In genomic region chr5:139581308-139581868, GRCm38 (mm10) we compare ENCODE assay signal across 12 mouse cellular contexts. TPM values are rescaled to one million over a fixed set of nuclear protein-coding genes. Genes with fewer than 3 reads are reported as not detected.
DNase-seq lines count a peak whose midpoint lies in the region; ATAC-seq and TF ChIP-seq lines count a peak whose summit lies in the region.
"Had no signal": no experiment of that assay in that cellular context is flagged by ENCODE, and none has a peak within 500 bp of the region (broad histone marks: within the 10 kb centered on the region; RNA-seq: fewer than 3 reads in every experiment).

No protein-coding gene starts in this region.

- DNase-seq in kidney, postnatal 4 days, result peak; percentile 64 to 77
- DNase-seq in kidney, adult 18-20 months, result no peak
- DNase-seq in forebrain, embryonic 11.5 days (ENCODE audit: low spot score), result peak; percentile 72
- DNase-seq in hindbrain, postnatal 0 days (ENCODE audit: low spot score), result peak; percentile 33
- no peak for DNase-seq in urinary bladder, postnatal 4 days (ENCODE audit: low spot score in 2 of 2)
- DNase-seq in lung, adult 18-20 months, result no peak
- DNase-seq in gastrocnemius, postnatal 25 days, result no peak
- DNase-seq: heart, adult 18-20 months had no signal

- no peaks in the 10 kb centered on the region for H3K36me3 ChIP-seq in forebrain, embryonic 11.5 days (ENCODE audit: control insufficient read depth, insufficient read depth, low read length)
- H3K36me3 ChIP-seq in hindbrain, postnatal 0 days (ENCODE audit: insufficient read depth, low read length), result no peaks in the 10 kb centered on the region
- no peaks in the 10 kb centered on the region for H3K36me3 ChIP-seq in neural tube, embryonic 15.5 days
- H3K36me3 ChIP-seq: stomach, embryonic 15.5 days had no signal

- no peak overlapping the region for H3K27ac ChIP-seq in forebrain, embryonic 11.5 days (ENCODE audit: low read depth, low read length)
- H3K27ac ChIP-seq in hindbrain, postnatal 0 days, result no peak overlapping the region
- H3K27ac ChIP-seq in neural tube, embryonic 15.5 days (replicated peaks), result no peak overlapping the region
- H3K27ac ChIP-seq: stomach, embryonic 15.5 days had no signal

- peak; percentile 22 for ATAC-seq in forebrain, embryonic 11.5 days (replicated peaks; ENCODE audit: low FRiP score)
- peak; percentile 43; the same call in 1 of the 2 replicates for ATAC-seq in hindbrain, postnatal 0 days
- ATAC-seq in neural tube, embryonic 15.5 days (ENCODE audit: low FRiP score), result no peak

- H3K4me1 ChIP-seq in forebrain, embryonic 11.5 days (replicated peaks; ENCODE audit: control insufficient read depth, insufficient read depth, low read length), result peaks cover 11% of the 10 kb centered on the region; the same call in 1 of the 2 replicates
- H3K4me1 ChIP-seq in hindbrain, postnatal 0 days (ENCODE audit: insufficient read depth, low read length), result 0 out of 2 replicates have a peak, but pooled peaks cover 6% of the 10 kb centered on the region
- peaks cover 33% of the 10 kb centered on the region for H3K4me1 ChIP-seq in neural tube, embryonic 15.5 days
- H3K4me1 ChIP-seq: stomach, embryonic 15.5 days had no signal

- H3K4me3 ChIP-seq in forebrain, embryonic 11.5 days (ENCODE audit: low read depth, low read length), result no peak overlapping the region
- no peak overlapping the region for H3K4me3 ChIP-seq in hindbrain, postnatal 0 days (ENCODE audit: low read length)
- H3K4me3 ChIP-seq in neural tube, embryonic 15.5 days (replicated peaks), result no peak overlapping the region
- H3K4me3 ChIP-seq: stomach, embryonic 15.5 days had no signal

- H3K27me3 ChIP-seq in forebrain, embryonic 11.5 days (ENCODE audit: control insufficient read depth, insufficient read depth, low read length), result peaks cover 55% of the 10 kb centered on the region
- H3K27me3 ChIP-seq in hindbrain, postnatal 0 days (ENCODE audit: insufficient read depth, low read length), result peaks cover 9% of the 10 kb centered on the region
- H3K27me3 ChIP-seq in neural tube, embryonic 15.5 days (replicated peaks), result peaks cover 54% of the 10 kb centered on the region

- WGBS in forebrain, embryonic 11.5 days, result 3% methylated on average over 10 of the region's 10 CpGs
- 6% methylated on average over 10 of the region's 10 CpGs for WGBS in hindbrain, postnatal 0 days
- WGBS in neural tube, embryonic 15.5 days, result 6% methylated on average over 10 of the region's 10 CpGs

- 0 out of 2 replicates have a peak overlapping the region, but pooled peaks have one; percentile 11 for H3K4me2 ChIP-seq in forebrain, embryonic 11.5 days (ENCODE audit: low read depth, low read length, severe bottlenecking)
- H3K4me2 ChIP-seq in hindbrain, postnatal 0 days (ENCODE audit: low read depth, low read length), result no peak overlapping the region
- peak overlapping the region; percentile 25 for H3K4me2 ChIP-seq in neural tube, embryonic 15.5 days
- H3K4me2 ChIP-seq: liver, embryonic 11.5 days; stomach, embryonic 15.5 days had no signal

- no peak overlapping the region; the same call in 1 of the 2 replicates for H3K9ac ChIP-seq in forebrain, embryonic 11.5 days (ENCODE audit: low read length)
- no peak overlapping the region for H3K9ac ChIP-seq in hindbrain, postnatal 0 days (replicated peaks; ENCODE audit: low read length)
- no peak overlapping the region for H3K9ac ChIP-seq in neural tube, embryonic 15.5 days (replicated peaks)
- H3K9ac ChIP-seq: stomach, embryonic 15.5 days had no signal

- H3K9me3 ChIP-seq in forebrain, embryonic 11.5 days (ENCODE audit: control insufficient read depth, low read length), result no peaks in the 10 kb centered on the region
- H3K9me3 ChIP-seq in hindbrain, postnatal 0 days (ENCODE audit: low read length), result 0 out of 2 replicates have a peak, but pooled peaks cover 3% of the 10 kb centered on the region
- no peaks in the 10 kb centered on the region for H3K9me3 ChIP-seq in neural tube, embryonic 15.5 days (replicated peaks)
- H3K9me3 ChIP-seq: stomach, embryonic 15.5 days had no signal

- TF ChIP-seq CTCF in hindbrain, postnatal 0 days (IDR thresholded peaks at IDR 0.05; ENCODE audit: low read depth), result no peak

RNA-seq across cellular contexts. Expression of gene Uncx, which starts 38.1 kb away (rescaled TPM):
- polyA plus RNA-seq in forebrain, embryonic 11.5 days (2014; fragmentation: Nextera tagmentation; extraction: Ambion mirVana), result 27.3 and 28.2 TPM in 2 replicates
- total RNA-seq in hindbrain, postnatal 0 days (2014; rRNA removed), result 31.3 and 47.0 TPM in 2 replicates
- polyA plus RNA-seq in hindbrain, postnatal 0 days (2015; fragmentation: Nextera tagmentation; extraction: Ambion mirVana), result 30.6 and 34.6 TPM in 2 replicates
- polyA plus RNA-seq in neural tube, embryonic 15.5 days (2015; fragmentation: Nextera tagmentation; extraction: Ambion mirVana), result 23.7 and 35.3 TPM in 2 replicates
- not detected for total RNA-seq in gastrocnemius, postnatal 25 days (2021)
- total RNA-seq: heart, adult 18-20 months had no signal
- polyA plus RNA-seq: intestine, embryonic 14.5 days; liver, embryonic 11.5 days had no signal

Comparison
In these comparisons a context has a peak if more than half of its experiments do, and no peak if none do; other contexts are left out.
1. DNase-seq: peak in kidney, postnatal 4 days (2 of 2), forebrain, embryonic 11.5 days (single experiment) and hindbrain, postnatal 0 days (single experiment); none in kidney, adult 18-20 months (single experiment), urinary bladder, postnatal 4 days (0 of 2), lung, adult 18-20 months (0 of 2) and gastrocnemius, postnatal 25 days (single experiment).